Mouse (Mus musculus) MEL (cell line): ENCODE data around the gene Tff3. TPM values are rescaled to one million over a fixed set of nuclear protein-coding genes. Genes with fewer than 3 reads are reported as not detected.

Experiments
- DNase-seq: peaks from one replicate; pipeline ENCODE4 v3.0.0; 2011; ENCODE audit warnings: low read depth, low spot score
- H3K27ac ChIP-seq: 2 replicates; pipeline ENCODE4 v1.5.1; 2012; ENCODE audit warnings: low read depth, mild to moderate bottlenecking, control low read depth, low read length, moderate library complexity; ENCODE audit not compliant: control insufficient read depth
- H3K27me3 ChIP-seq, 2 experiments: fragments of 150-350 bp in 1 of 2; sonication (generic) in 1 of 2; 2 replicates each; pipeline ENCODE4 v1.6.1; 2012; ENCODE audit warnings: low read length in 2 of 2, mild to moderate bottlenecking in 2 of 2, improper control_type of control experiment in 1 of 2, moderate library complexity in 1 of 2; ENCODE audit not compliant: insufficient read depth in 2 of 2, control insufficient read depth in 1 of 2
- H3K36me3 ChIP-seq, 2 experiments: 2 replicates each; pipeline ENCODE4 v1.6.1; 2012 to 2014; ENCODE audit warnings: low read length in 2 of 2, improper control_type of control experiment in 1 of 2, inconsistent platforms in 1 of 2, mild to moderate bottlenecking in 1 of 2; ENCODE audit not compliant: insufficient read depth in 2 of 2, control insufficient read depth in 1 of 2
- H3K4me1 ChIP-seq, 2 experiments: fragments of 150-350 bp in 1 of 2; sonication (generic) in 1 of 2; 2 replicates each; pipeline ENCODE4 v1.6.1; 2012; ENCODE audit warnings: low read length in 2 of 2, improper control_type of control experiment in 1 of 2, mild to moderate bottlenecking in 1 of 2; ENCODE audit not compliant: insufficient read depth in 2 of 2, control insufficient read depth in 1 of 2
- H3K4me3 ChIP-seq, 2 experiments: fragments of 150-350 bp in 1 of 2; sonication (generic) in 1 of 2; 2 replicates each; pipeline ENCODE4 v1.5.1; 2012; ENCODE audit warnings: low read depth in 2 of 2, low read length in 2 of 2, mild to moderate bottlenecking in 2 of 2, moderate library complexity in 2 of 2, control low read depth in 1 of 2, improper control_type of control experiment in 1 of 2; ENCODE audit not compliant: control insufficient read depth in 1 of 2, insufficient read depth in 1 of 2
- H3K79me2 ChIP-seq: 2 replicates; pipeline ENCODE4 v1.6.1; 2012; ENCODE audit warnings: mild to moderate bottlenecking, low read length, moderate library complexity; ENCODE audit not compliant: control insufficient read depth, poor library complexity, insufficient read depth
- H3K9ac ChIP-seq: 2 replicates; pipeline ENCODE4 v1.6.1; 2012; ENCODE audit warnings: low read depth, mild to moderate bottlenecking, control low read depth, low read length, moderate library complexity; ENCODE audit not compliant: control insufficient read depth, poor library complexity, severe bottlenecking
- H3K9me3 ChIP-seq: fragments of 150-350 bp; sonication (generic); replicated peaks from 2 replicates; pipeline ENCODE4 v1.6.1; 2012; ENCODE audit warnings: mild to moderate bottlenecking, low read length, improper control_type of control experiment, moderate library complexity; ENCODE audit not compliant: insufficient read depth
- CHD1 ChIP-seq: IDR thresholded peaks from 2 replicates; pipeline ENCODE4 v1.6.1; 2012; ENCODE audit warnings: low read depth, mild to moderate bottlenecking, inconsistent platforms, low read length, improper control_type of control experiment
- CTCF ChIP-seq, 3 experiments: IDR thresholded peaks in 2 of 3; conservative IDR thresholded peaks in 1 of 3; 2 replicates each; pipeline ENCODE4 v1.5.1; 2011 to 2012; ENCODE audit warnings: low read length in 3 of 3, low read depth in 2 of 3, mild to moderate bottlenecking in 2 of 3, improper control_type of control experiment in 1 of 3, inconsistent platforms in 1 of 3, mixed read lengths in 1 of 3, moderate library complexity in 1 of 3; ENCODE audit not compliant: control insufficient read depth in 1 of 3, insufficient read depth in 1 of 3, poor library complexity in 1 of 3, severe bottlenecking in 1 of 3
- ETS1 ChIP-seq: IDR thresholded peaks from 2 replicates; pipeline ENCODE4 v1.6.1; 2012; ENCODE audit warnings: low read depth, mild to moderate bottlenecking, inconsistent platforms, low read length, improper control_type of control experiment, moderate library complexity
- GABPA ChIP-seq: IDR thresholded peaks from 2 replicates; pipeline ENCODE4 v1.6.1; 2012; ENCODE audit warnings: low read depth, mild to moderate bottlenecking, inconsistent platforms, low read length, improper control_type of control experiment, moderate library complexity
- KAT2A ChIP-seq: conservative IDR thresholded peaks from 2 replicates; pipeline ENCODE4 v1.6.1; 2012; ENCODE audit warnings: low read depth, low read length, improper control_type of control experiment, inconsistent platforms
- MAFK ChIP-seq: IDR thresholded peaks from 2 replicates; pipeline ENCODE4 v1.6.1; 2011; ENCODE audit warnings: low read depth, mild to moderate bottlenecking, low read length, improper control_type of control experiment, borderline replicate concordance
- MYC ChIP-seq: IDR thresholded peaks from 2 replicates; pipeline ENCODE4 v1.6.1; 2011; ENCODE audit warnings: low read depth, mild to moderate bottlenecking, low read length, improper control_type of control experiment, moderate library complexity
- NELFE ChIP-seq: IDR thresholded peaks from 2 replicates; pipeline ENCODE4 v1.6.1; 2011; ENCODE audit warnings: low read depth, low read length, improper control_type of control experiment
- POLR2A ChIP-seq, 2 experiments: IDR thresholded peaks; 2 replicates each; pipeline ENCODE4 v1.6.1; 2011 to 2012; ENCODE audit warnings: low read length in 2 of 2, mild to moderate bottlenecking in 2 of 2, control low read depth in 1 of 2, improper control_type of control experiment in 1 of 2, low read depth in 1 of 2, moderate library complexity in 1 of 2; ENCODE audit not compliant: control insufficient read depth in 1 of 2, insufficient read depth in 1 of 2, poor library complexity in 1 of 2
- RAD21 ChIP-seq: IDR thresholded peaks from 2 replicates; pipeline ENCODE4 v1.6.1; 2011; ENCODE audit warnings: mild to moderate bottlenecking, low read depth, low read length, improper control_type of control experiment
- TCF12 ChIP-seq: IDR thresholded peaks from 2 replicates; pipeline ENCODE4 v1.6.1; 2014; ENCODE audit warnings: low read depth, mild to moderate bottlenecking, inconsistent platforms, low read length, improper control_type of control experiment, moderate library complexity
- USF2 ChIP-seq, 2 experiments: IDR thresholded peaks; 2 replicates each; pipeline ENCODE4 v1.6.1; 2011 to 2012; ENCODE audit warnings: improper control_type of control experiment in 2 of 2, low read length in 2 of 2, borderline replicate concordance in 1 of 2, inconsistent platforms in 1 of 2, low read depth in 1 of 2, mild to moderate bottlenecking in 1 of 2; ENCODE audit not compliant: insufficient read depth in 1 of 2
- ZC3H11A ChIP-seq: IDR thresholded peaks from 2 replicates; pipeline ENCODE4 v1.6.1; 2012; ENCODE audit warnings: low read depth, mild to moderate bottlenecking, inconsistent platforms, low read length, improper control_type of control experiment
- ZKSCAN1 ChIP-seq: IDR thresholded peaks from 2 replicates; pipeline ENCODE4 v1.6.1; 2012; ENCODE audit warnings: low read depth, mild to moderate bottlenecking, inconsistent platforms, low read length, improper control_type of control experiment, moderate library complexity
- polyA plus RNA-seq, 2 experiments: library from polyadenylated mRNA; stranded (reverse) in 1 of 2; unstranded in 1 of 2; fragments of >175 nt in 1 of 2; fragments of >200 nt in 1 of 2; gene quantifications; 2 replicates each; pipeline versions ENCODE4 v1.2.1 to v1.2.4; 2012; ENCODE audit warnings: low replicate concordance in 2 of 2, low read depth in 1 of 2; ENCODE audit not compliant: insufficient read length in 2 of 2, insufficient read depth in 1 of 2, missing spikeins in 1 of 2
- total RNA-seq: library from RNA; depleted of rRNA; stranded (reverse); fragments of 300-350 nt; gene quantifications from 2 replicates; pipeline ENCODE4 v1.2.3, GENCODE M21; 2012; rRNA removed

Gene Tff3
- total and polyA plus RNA-seq, 3 experiments = not detected

DNA sequence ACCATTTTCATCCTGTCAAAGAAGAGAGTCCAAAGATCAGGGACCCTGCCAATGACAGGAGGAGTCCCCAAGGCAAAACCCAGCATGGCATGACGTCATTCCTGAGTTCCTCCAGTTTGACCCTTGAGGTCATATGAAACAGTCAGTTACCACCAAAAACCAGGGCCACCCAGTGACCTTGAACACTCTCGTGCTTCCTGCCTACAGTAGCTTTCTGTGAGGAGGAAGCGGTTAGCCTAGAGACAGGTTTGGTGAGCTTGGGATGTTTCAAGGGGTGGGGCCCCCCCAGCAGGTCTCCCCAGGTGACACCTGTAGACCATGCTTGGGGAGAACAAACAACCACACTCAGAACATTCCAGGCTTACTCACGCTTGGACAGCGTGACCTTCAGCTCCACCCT lies 51.9 kb downstream of the Tff3 start (continued):
- TF ChIP-seq MAFK (no peak), NELFE (no peak), RAD21 (no peak)

DNA sequence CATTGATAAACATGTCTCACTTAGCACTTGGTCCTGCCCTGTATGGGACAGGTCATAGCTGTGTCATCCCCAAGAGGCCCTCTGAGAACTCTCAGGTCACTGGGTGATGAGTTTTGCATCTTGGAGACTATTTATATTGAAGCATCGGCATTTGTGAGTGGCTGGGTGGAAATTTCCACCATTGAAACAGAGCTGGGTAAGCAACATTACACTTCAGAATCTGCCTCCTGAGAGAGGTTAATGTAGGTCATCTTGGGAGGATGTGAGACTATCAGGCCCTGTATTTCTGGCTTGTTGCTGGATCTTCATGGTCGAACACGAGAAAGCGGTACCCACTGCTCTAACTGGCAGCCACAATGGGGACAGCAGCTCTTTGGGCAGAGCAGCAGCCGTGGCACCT lies 54.0 kb downstream of the Tff3 start:
- TF ChIP-seq USF2 (IDR thresholded peaks at IDR 0.05; ENCODE audit: borderline replicate concordance in 1 of 2, insufficient read depth in 1 of 2, low read depth in 1 of 2, low read length in 2 of 2) = no peak
- TF ChIP-seq ETS1 = no peak
- TF ChIP-seq RAD21 = no peak
- TF ChIP-seq GABPA = no peak
- TF ChIP-seq ZC3H11A = no peak
- no peak for TF ChIP-seq MYC
- no peak for TF ChIP-seq POLR2A (IDR thresholded peaks at IDR 0.05; ENCODE audit: control insufficient read depth in 1 of 2, insufficient read depth in 1 of 2, low read depth in 1 of 2, low read length in 2 of 2, poor library complexity in 1 of 2)
- no peak for TF ChIP-seq CTCF (IDR thresholded peaks at IDR 0.05 in 2 of 3, conservative IDR thresholded peaks at IDR 0.05 in 1 of 3; ENCODE audit: control insufficient read depth in 1 of 3, insufficient read depth in 1 of 3, low read depth in 2 of 3, low read length in 3 of 3, poor library complexity in 1 of 3, severe bottlenecking in 1 of 3)
- TF ChIP-seq TCF12 = no peak
- TF ChIP-seq ZKSCAN1 = no peak
- no peak for TF ChIP-seq CHD1
- no peak for TF ChIP-seq KAT2A
- TF ChIP-seq, all 39 proteins: peak for 0
- no peak for DNase-seq
- Histone ChIP-seq H3K9ac (no peak overlapping the region), H3K9me3 (no peaks in the 10 kb centered on the region), H3K27me3 (no peaks in the 10 kb centered on the region), H3K79me2 (no peaks in the 10 kb centered on the region), H3K4me3 (no peak overlapping the region), H3K36me3 (peaks cover 0 to 38% of the 10 kb centered on the region in 2 experiments; a peak in 3 of 4 replicates), H3K4me1 (peaks cover 27 to 44% of the 10 kb centered on the region in 2 experiments), H3K27ac (no peak overlapping the region)

Other genes starting within 250 kb of the Tff3 start
- gene Glp1r, start 227.8 kb downstream of the Tff3 start, total RNA-seq = 0.04 TPM in 1 of 2 replicates, not detected in the other
- under 1 TPM in 1 of 2 experiments, not detected in 1; 0.04 TPM for gene Glp1r, start 227.8 kb downstream of the Tff3 start, polyA plus RNA-seq
- gene Umodl1, start 175.0 kb downstream of the Tff3 start, total RNA-seq = not detected in 2 replicates
- not detected for gene Umodl1, start 175.0 kb downstream of the Tff3 start, polyA plus RNA-seq
- gene Abcg1, start 72.0 kb downstream of the Tff3 start, total RNA-seq = 10.4 and 11.6 TPM in 2 replicates
- gene Abcg1, start 72.0 kb downstream of the Tff3 start, polyA plus RNA-seq = 10 to 100 TPM in 1 of 2 experiments, not detected in 1; 18.0 TPM
- gene Tff2, start 14.6 kb upstream of the Tff3 start, total RNA-seq = not detected in 2 replicates
- not detected for gene Tff2, start 14.6 kb upstream of the Tff3 start, polyA plus RNA-seq
- not detected in 2 replicates for gene Tff1, start 35.6 kb upstream of the Tff3 start, total RNA-seq
- not detected for gene Tff1, start 35.6 kb upstream of the Tff3 start, polyA plus RNA-seq
- 0.08 and 0.13 TPM in 2 replicates for gene Tmprss3, start 69.3 kb upstream of the Tff3 start, total RNA-seq
- under 1 TPM in 1 of 2 experiments, not detected in 1; 0.11 TPM for gene Tmprss3, start 69.3 kb upstream of the Tff3 start, polyA plus RNA-seq
- gene Ubash3a, start 78.2 kb upstream of the Tff3 start, total RNA-seq = 24.9 and 30.2 TPM in 2 replicates
- 10 to 100 TPM; 27.6 to 57.4 TPM for gene Ubash3a, start 78.2 kb upstream of the Tff3 start, polyA plus RNA-seq
- gene Rsph1, start 147.7 kb upstream of the Tff3 start, total RNA-seq = 1.3 and 2.0 TPM in 2 replicates
- gene Rsph1, start 147.7 kb upstream of the Tff3 start, polyA plus RNA-seq = 1 to 10 TPM in 1 of 2 experiments, not detected in 1; 3.6 TPM
- 10.3 and 15.0 TPM in 2 replicates for gene Slc37a1, start 157.1 kb upstream of the Tff3 start, total RNA-seq
- gene Slc37a1, start 157.1 kb upstream of the Tff3 start, polyA plus RNA-seq = 10 to 100 TPM in 1 of 2 experiments, not detected in 1; 14.2 TPM